In the genomic region with DNA sequence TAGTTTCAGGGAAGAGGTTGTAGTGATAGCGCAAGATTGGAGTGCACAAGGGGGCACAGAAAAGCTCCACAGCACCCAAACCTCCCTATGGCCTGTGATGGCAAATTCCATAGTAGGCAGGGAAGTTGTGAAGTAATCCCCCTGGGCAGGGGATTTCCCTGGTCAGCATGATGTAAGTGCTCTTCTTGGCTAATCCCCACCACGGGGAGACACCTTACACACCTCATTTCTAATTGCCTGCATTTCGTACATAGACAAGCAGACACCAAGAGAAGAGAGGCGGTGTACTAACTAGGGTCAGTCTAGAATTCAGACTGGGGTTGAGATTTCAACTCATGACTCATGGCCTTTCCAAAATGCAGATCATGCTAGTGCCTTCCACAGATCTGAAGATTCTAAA, we compare ENCODE assay signal across 27 mouse cellular contexts. TPM values are rescaled to one million over a fixed set of nuclear protein-coding genes. Genes with fewer than 3 reads are reported as not detected.
DNase-seq lines count a peak whose midpoint lies in the region; ATAC-seq and TF ChIP-seq lines count a peak whose summit lies in the region.
"Had no signal": no experiment of that assay in that cellular context is flagged by ENCODE, and none has a peak within 500 bp of the region (broad histone marks: within the 10 kb centered on the region; RNA-seq: fewer than 3 reads in every experiment).

No protein-coding gene starts in this region.

- peak overlapping the region; percentile 67 for H3K4me2 ChIP-seq in CH12.LX (ENCODE audit: insufficient read depth, low read depth, poor library complexity, severe bottlenecking)
- H3K4me2 ChIP-seq: embryonic facial prominence, embryonic 13.5 days; embryonic facial prominence, embryonic 15.5 days; forebrain, embryonic 12.5 days had no signal

- 0 out of 2 replicates have a peak overlapping the region, but pooled peaks have one; percentile 21 for H3K27ac ChIP-seq in CH12.LX (ENCODE audit: insufficient read depth, low read depth)
- H3K27ac ChIP-seq: embryonic facial prominence, embryonic 13.5 days; embryonic facial prominence, embryonic 15.5 days; forebrain, embryonic 10.5 days; forebrain, embryonic 12.5 days had no signal

- peaks cover 14% of the 10 kb centered on the region for H3K79me2 ChIP-seq in CH12.LX (replicated peaks; ENCODE audit: control insufficient read depth, extremely low read depth, insufficient read depth, poor library complexity, severe bottlenecking)

- TF ChIP-seq RAD21 in CH12.LX (IDR thresholded peaks at IDR 0.05; ENCODE audit: low read depth, low read length), result no peak; the same call in 1 of the 2 replicates

- H3K9ac ChIP-seq in CH12.LX (ENCODE audit: insufficient read depth, low read depth), result no peak overlapping the region; the same call in 1 of the 2 replicates
- H3K9ac ChIP-seq: embryonic facial prominence, embryonic 13.5 days; embryonic facial prominence, embryonic 15.5 days; forebrain, embryonic 12.5 days had no signal

- no peaks in the 10 kb centered on the region for H3K27me3 ChIP-seq in CH12.LX (replicated peaks)
- H3K27me3 ChIP-seq: embryonic facial prominence, embryonic 13.5 days; embryonic facial prominence, embryonic 15.5 days; forebrain, embryonic 12.5 days had no signal

- H3K36me3 ChIP-seq in CH12.LX (replicated peaks in 1 of 2; ENCODE audit: control insufficient read depth in 1 of 2, insufficient read depth in 1 of 2, low read length in 1 of 2), result peaks cover 11 to 75% of the 10 kb centered on the region in 2 experiments
- H3K36me3 ChIP-seq: embryonic facial prominence, embryonic 13.5 days; embryonic facial prominence, embryonic 15.5 days; forebrain, embryonic 10.5 days; forebrain, embryonic 12.5 days had no signal

- dilution Hi-C loops in CH12.LX (cut with MboI; ENCODE audit: extremely low pct_ligation_motif_present, extremely low pct_unique_long_range_greater_than_20kb, low sequenced_read_pairs), result no loop called here

- TF ChIP-seq EP300 in CH12.LX (IDR thresholded peaks at IDR 0.05; ENCODE audit: low read length), result peak; percentile 51; the same call in 1 of the 2 replicates

- peaks cover 25 to 69% of the 10 kb centered on the region in 2 experiments for H3K4me1 ChIP-seq in CH12.LX (ENCODE audit: control insufficient read depth in 1 of 2, insufficient read depth in 2 of 2)

- in situ Hi-C loops in CH12.LX (cut with MboI; ENCODE audit: low pct_ligation_motif_present, low pct_unique_long_range_greater_than_20kb, low sequenced_read_pairs), result loop anchor here (5.0 to 10.0 kb wide), 2 partner anchors 37 to 194 kb away; no protein-coding TSS in a partner anchor

- no peak for TF ChIP-seq CTCF in CH12.LX (conservative IDR thresholded peaks at IDR 0.05 in 1 of 2, IDR thresholded peaks at IDR 0.05 in 1 of 2; ENCODE audit: low read depth in 2 of 2, low read length in 2 of 2)

- DNase-seq in heart, adult 11 months, result peak; percentile 80
- no peak for DNase-seq in heart, postnatal 14 days
- DNase-seq in CH12.LX (ENCODE audit: extremely low read depth), result peak; percentile 74
- DNase-seq in urinary bladder, postnatal 10 days (ENCODE audit: low spot score), result no peak
- no peak for DNase-seq in cerebellum, adult 9-11 months
- DNase-seq: adrenal gland, adult 8-10 months; adrenal gland, postnatal 14 days; adrenal gland, postnatal 36 days; B cell, adult 2 months; cerebellum, adult 11-12 months; cerebellum, adult 2 months; cerebellum, adult 9-10 months; cerebellum, postnatal 14 days; cerebellum, postnatal 36 days; embryo, embryonic 11 days had no signal

- H3K4me3 ChIP-seq in CH12.LX (replicated peaks in 1 of 3; ENCODE audit: low read depth in 2 of 3, low read length in 2 of 3, poor library complexity in 1 of 3), result peak overlapping the region in 2 of 3 experiments; percentile 15 to 82
- H3K4me3 ChIP-seq: embryonic facial prominence, embryonic 13.5 days; embryonic facial prominence, embryonic 15.5 days; erythroblast, embryonic 14.5 days; forebrain, embryonic 10.5 days; forebrain, embryonic 12.5 days had no signal

- H3K9me3 ChIP-seq in CH12.LX (replicated peaks; ENCODE audit: low read length), result no peaks in the 10 kb centered on the region
- H3K9me3 ChIP-seq: embryonic facial prominence, embryonic 13.5 days; embryonic facial prominence, embryonic 15.5 days; forebrain, embryonic 10.5 days; forebrain, embryonic 12.5 days had no signal

- no peak for TF ChIP-seq POLR2A in CH12.LX (IDR thresholded peaks at IDR 0.05; ENCODE audit: low read depth, low read length)

- ATAC-seq in granulocyte monocyte progenitor cell, adult 5-6 weeks (replicated peaks; ENCODE audit: poor library complexity, severe bottlenecking), result peak; percentile 29
- ATAC-seq: activated CD4-positive, CD25-positive, alpha-beta regulatory T cell, adult 4 months; CD4-positive, CD25-positive, alpha-beta regulatory T cell, adult 4 months; forebrain, embryonic 14.5 days; forebrain, embryonic 16.5 days had no signal

- intact Hi-C loops in heart, postnatal 14 days (cut with DNase I), result no loop called here

TF ChIP-seq in CH12.LX, 34 proteins besides CTCF, POLR2A, EP300 and RAD21:
- TF ChIP-seq IRF4 (IDR thresholded peaks at IDR 0.05; ENCODE audit: low read depth, low read length), result peak; percentile 52; the same call in 1 of the 2 replicates
- 0 out of 2 replicates have a peak, but pooled peaks have one; percentile 32 for TF ChIP-seq SIN3A (IDR thresholded peaks at IDR 0.05; ENCODE audit: low read length)
- TF ChIP-seq MEF2A (IDR thresholded peaks at IDR 0.05; ENCODE audit: borderline replicate concordance, low read depth, low read length), result peak; percentile 67; the same call in 1 of the 2 replicates
- no peak for TF ChIP-seq JUND (conservative IDR thresholded peaks at IDR 0.05; ENCODE audit: low read depth, low read length)
- no peak for TF ChIP-seq NRF1 (IDR thresholded peaks at IDR 0.05; ENCODE audit: low read depth, low read length)
- no peak for TF ChIP-seq E2F4 (IDR thresholded peaks at IDR 0.05; ENCODE audit: insufficient replicate concordance, low read depth, low read length)
- peak; percentile 83 for TF ChIP-seq ETS1 (conservative IDR thresholded peaks at IDR 0.05; ENCODE audit: low read depth, low read length)
- TF ChIP-seq MXI1 (IDR thresholded peaks at IDR 0.05; ENCODE audit: low read depth, low read length), result peak; percentile 25; the same call in 1 of the 2 replicates
- TF ChIP-seq MAFK (IDR thresholded peaks at IDR 0.05; ENCODE audit: insufficient replicate concordance, low read length), result no peak
- peak; percentile 27; the same call in 1 of the 2 replicates for TF ChIP-seq MAX (IDR thresholded peaks at IDR 0.05; ENCODE audit: low read length)
TF ChIP-seq in CH12.LX: peak in this region for 6.

RNA-seq across cellular contexts. Expression of gene Tnfsf15, which starts 4.2 kb away (rescaled TPM):
- total RNA-seq in heart, postnatal 14 days (2021), result not detected
- total RNA-seq in CH12.LX (2012; rRNA removed), result 62.5 and 93.9 TPM in 2 replicates
- 127 and 139 TPM in 2 replicates for total RNA-seq in CH12.LX (2014; rRNA removed)
- polyA plus RNA-seq in CH12.LX (2012; ENCODE audit: insufficient read length, low read depth), result 47.0 and 63.3 TPM in 2 replicates
- total RNA-seq in granulocyte monocyte progenitor cell, adult 5-6 weeks (2014; fragmentation: Nextera tagmentation), result 0.26 and 1.2 TPM in 2 replicates
- total RNA-seq in granulocyte monocyte progenitor cell, adult 5-6 weeks (2017), result 0.88 TPM in 1 of 2 replicates, not detected in the other
- total RNA-seq: common myeloid progenitor, adult 5-6 weeks; MEL had no signal
- polyA plus RNA-seq: embryonic facial prominence, embryonic 13.5 days; erythroblast, embryonic 14.5 days; forebrain, embryonic 10.5 days; forebrain, embryonic 12.5 days; forebrain, embryonic 14.5 days; forebrain, embryonic 16.5 days had no signal

Comparison
In these comparisons a context has a peak if more than half of its experiments do, and no peak if none do; other contexts are left out.
1. DNase-seq: peak in heart, adult 11 months (single experiment) and CH12.LX (single experiment); none in heart, postnatal 14 days (0 of 2), urinary bladder, postnatal 10 days (single experiment) and cerebellum, adult 9-11 months (single experiment).
2. RNA of gene Tnfsf15, which starts 4.2 kb away (total RNA-seq): 62.5 to 139 TPM in CH12.LX; 0.26 to 1.2 TPM in granulocyte monocyte progenitor cell, adult 5-6 weeks and not detected in heart, postnatal 14 days; every median in the first group is over 10 times any median in the second.